Mouse (Mus musculus) gonadal fat pad, adult 2 months (tissue): ENCODE results near the gene Atxn10. TPM values are rescaled to one million over a fixed set of nuclear protein-coding genes. Genes with fewer than 3 reads are reported as not detected.
"Not testable (repeated sequence)": the region's sequence is repeated elsewhere in the genome, so short reads cannot be mapped to it uniquely, and the experiment has no call there.

Experiments used
- DNase-seq: peaks from one replicate; pipeline ENCODE4 v3.0.0-alpha.2; 2012; ENCODE audit warnings: low read depth
- polyA plus RNA-seq: library from polyadenylated mRNA; depleted of rRNA; stranded (reverse); fragments of >200 nt; gene quantifications from 2 replicates; pipeline ENCODE4 v1.2.3, GENCODE M21; 2012; rRNA removed

Atxn10 gene
- polyA plus RNA-seq = 80.2 and 103 TPM in 2 replicates

DNA sequence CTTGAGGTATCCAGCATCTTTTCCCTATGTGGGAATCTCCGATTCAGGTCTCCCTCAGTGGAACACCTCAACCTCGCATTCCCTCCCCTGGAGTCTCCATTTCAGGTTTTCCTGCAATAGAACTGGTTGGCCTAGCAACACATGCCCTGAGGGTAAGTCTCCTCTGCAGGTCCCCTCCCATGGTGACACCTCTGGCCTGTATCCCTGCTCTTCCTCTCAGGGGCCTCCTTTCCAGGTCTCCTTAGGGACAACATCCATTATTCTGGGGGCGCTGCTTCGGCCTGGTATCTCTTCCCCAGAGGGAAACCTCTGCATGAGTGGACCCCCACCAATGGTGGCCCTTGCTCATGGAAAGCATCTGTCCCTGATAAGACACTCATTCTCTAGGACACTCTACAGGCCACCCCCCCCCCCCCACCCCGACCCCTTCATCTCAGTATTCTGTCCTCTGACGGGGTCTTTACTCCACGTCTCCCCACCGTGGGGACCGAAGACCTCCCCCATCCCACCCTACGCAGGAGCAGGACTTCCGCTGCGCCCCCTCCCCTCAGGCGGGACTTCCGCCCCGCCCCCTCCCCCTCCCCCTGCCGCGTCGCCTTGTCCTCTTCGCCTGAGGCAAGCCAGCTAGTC is at the start of gene Atxn10:
Atxn10 (plus strand) TSS at position 575 of the 630 bp plus-strand sequence.
- DNase-seq = no peak

GRCm38 (mm10) chr15:85294632-85295031 is 41.4 kb upstream of the Atxn10 start:
- no peak for DNase-seq

- no peak for DNase-seq
Measured at GRCm38 (mm10) chr15:85295544-85295943, 40.5 kb upstream of the Atxn10 start.

GRCm38 (mm10) chr15:85295977-85296376 is 40.1 kb upstream of the Atxn10 start:
- DNase-seq = no peak

- no peak for DNase-seq
Measured at GRCm38 (mm10) chr15:85296538-85296937, 39.5 kb upstream of the Atxn10 start.

DNA sequence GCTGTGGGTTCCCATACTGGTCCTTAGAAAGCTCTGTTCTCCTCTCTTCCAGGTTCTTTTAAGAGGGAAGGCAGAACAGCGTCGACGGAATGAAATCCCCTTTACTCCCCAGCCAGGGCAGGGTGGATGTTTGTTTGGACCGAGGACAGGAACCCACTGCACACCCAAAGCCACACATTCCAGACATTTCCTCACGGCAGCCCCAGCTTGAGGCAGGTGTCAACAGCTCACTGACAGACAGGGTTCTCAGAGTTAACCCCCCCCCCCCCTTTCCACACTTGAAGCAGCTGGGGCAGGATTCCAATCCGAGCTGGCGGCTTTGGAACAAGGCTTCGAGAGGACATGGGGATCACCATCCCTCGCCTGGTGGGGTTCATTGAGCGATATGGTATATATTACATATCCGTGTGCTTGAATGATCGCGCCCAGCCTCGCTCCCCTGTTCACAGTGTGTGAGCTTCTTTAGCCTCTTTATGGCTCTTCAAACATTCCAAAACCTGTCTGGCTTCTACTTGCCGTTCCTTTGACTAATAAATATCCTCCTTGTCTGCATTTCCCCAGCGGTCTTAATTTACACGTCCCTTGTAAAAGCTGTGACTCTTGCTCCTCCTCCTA is 37.8 kb upstream of the Atxn10 start:
- no peak for DNase-seq

- peak; percentile 17 for DNase-seq
Measured at GRCm38 (mm10) chr15:85298946-85299345, 37.1 kb upstream of the Atxn10 start.

DNA sequence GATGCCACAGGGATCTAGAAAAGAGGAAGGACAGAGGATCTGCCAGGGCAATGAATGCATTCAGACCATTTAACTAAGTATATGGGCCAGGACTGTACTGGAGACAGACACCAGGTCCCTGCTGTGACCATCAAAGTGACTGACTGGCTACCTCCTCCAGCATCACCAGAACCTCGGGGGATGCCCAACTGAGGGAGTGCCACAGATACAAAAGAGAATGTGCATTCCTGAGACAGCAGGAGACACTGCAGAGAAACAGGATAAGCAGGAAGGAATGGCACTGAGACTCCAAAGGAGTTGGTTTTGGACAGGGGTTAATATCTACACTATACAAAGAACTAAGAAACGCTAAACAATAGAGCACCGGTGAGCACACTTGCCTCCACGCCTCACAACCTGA is 32.8 kb upstream of the Atxn10 start:
- DNase-seq = no peak

DNA sequence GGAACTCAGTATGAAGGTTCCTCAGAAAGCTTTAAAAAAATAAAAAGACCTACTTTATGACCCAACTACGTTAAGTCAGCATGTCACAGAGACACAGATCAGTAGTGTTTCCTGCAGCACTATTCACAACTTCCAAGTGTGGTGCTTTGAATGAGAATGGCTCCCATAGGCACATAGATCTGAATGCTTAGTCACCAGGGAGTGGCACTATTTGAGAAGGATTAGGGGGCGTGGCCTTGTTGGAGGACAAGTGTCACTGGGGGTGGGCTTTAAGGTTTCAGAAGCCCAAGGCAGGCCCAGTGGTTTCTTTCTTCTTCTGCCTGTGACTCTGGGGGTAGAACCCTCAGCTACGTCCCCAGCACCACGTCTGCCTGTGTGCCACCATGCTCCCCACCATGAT is 32.1 kb upstream of the Atxn10 start:
- no peak for DNase-seq

GRCm38 (mm10) chr15:85307061-85307660 is 28.9 kb upstream of the Atxn10 start:
- no peak for DNase-seq

- DNase-seq = no peak
Measured at GRCm38 (mm10) chr15:85311058-85311657, 24.9 kb upstream of the Atxn10 start.

GRCm38 (mm10) chr15:85315378-85316025 is 20.5 kb upstream of the Atxn10 start:
- DNase-seq = no peak

- DNase-seq = no peak
Measured at GRCm38 (mm10) chr15:85316342-85317140, 19.5 kb upstream of the Atxn10 start.

- DNase-seq = no peak
Measured at GRCm38 (mm10) chr15:85319924-85320668, 15.9 kb upstream of the Atxn10 start.

GRCm38 (mm10) chr15:85323214-85323613 is 12.8 kb upstream of the Atxn10 start:
- DNase-seq = no peak

DNA sequence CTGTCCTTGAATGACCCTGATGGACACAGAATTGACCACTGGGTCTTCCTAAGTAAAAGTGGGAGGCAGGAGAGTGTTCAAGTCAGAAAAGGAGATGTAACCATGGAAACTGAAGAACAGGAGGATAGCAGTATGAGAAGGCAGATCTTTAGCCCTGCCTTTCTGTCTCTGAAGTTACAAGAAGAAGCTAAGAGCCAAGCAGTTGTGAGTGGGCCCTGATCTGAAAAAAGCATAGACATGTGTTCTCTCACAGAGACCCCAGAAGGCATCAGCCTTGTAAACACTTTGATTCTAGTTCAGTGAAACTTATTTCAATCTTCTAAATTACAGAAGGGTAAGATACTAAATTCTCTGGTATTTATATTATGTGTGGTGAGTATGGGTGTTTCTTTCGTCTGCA is 11.6 kb upstream of the Atxn10 start:
- DNase-seq = no peak

GRCm38 (mm10) chr15:85327808-85328207 is 8.2 kb upstream of the Atxn10 start:
- DNase-seq = no peak

DNA sequence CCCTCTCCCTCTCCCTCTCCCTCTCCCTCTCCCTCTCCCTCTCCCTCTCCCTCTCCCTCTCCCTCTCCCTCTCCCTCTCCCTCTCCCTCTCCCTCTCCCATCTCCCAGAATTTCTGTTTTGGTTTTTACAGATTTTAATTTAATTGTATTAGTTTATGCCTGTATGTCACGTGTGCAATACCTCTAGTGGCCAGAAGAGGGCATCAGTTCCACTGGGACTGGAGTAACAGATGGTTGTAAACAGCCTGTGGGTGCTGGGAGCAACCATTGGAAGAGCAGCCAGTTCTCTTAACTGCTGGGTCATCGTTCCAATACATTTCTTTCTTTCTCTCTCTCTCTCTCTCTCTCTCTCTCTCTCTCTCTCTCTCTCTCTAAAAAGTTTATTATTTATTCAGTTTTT is 7.6 kb upstream of the Atxn10 start:
- not testable (repeated sequence) for DNase-seq

GRCm38 (mm10) chr15:85329096-85329495 is 6.9 kb upstream of the Atxn10 start:
- DNase-seq = no peak

DNA sequence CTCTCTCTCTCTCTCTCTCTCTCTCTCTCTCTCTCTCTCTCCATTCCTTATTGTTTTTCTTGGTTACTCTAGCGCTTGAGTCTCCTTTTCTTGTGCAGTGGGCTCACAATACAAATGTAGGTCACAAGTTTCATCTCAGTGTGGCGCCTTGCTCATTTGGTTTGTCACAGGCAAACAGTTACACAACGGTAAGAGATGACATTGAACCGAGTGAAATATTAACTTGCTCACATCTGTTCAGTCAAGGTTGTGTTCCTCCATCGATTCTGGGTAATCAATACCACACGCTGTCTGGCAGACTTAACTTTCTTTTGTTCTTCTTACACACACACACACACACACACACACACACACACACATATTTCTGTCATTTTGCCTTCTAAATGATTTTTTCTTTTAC is 6.0 kb upstream of the Atxn10 start:
- no peak for DNase-seq

GRCm38 (mm10) chr15:85333511-85333910 is 2.5 kb upstream of the Atxn10 start:
- not testable (repeated sequence) for DNase-seq
